Mouse (Mus musculus) lung, embryonic 15.5 days (tissue): ENCODE results near the gene Shb. TPM values are rescaled to one million over a fixed set of nuclear protein-coding genes. Genes with fewer than 3 reads are reported as not detected.

Experiments
- ATAC-seq: fragments of 200-750 bp; cut with Nextera tagmentation; 2 replicates; pipeline ENCODE4 v1.8.0; 2017; ENCODE audit warnings: moderate number of reproducible peaks, borderline replicate concordance; ENCODE audit not compliant: low FRiP score, low TSS enrichment; ENCODE audit errors: extremely low read depth
- H3K27ac ChIP-seq: fragments of 300-500 bp; sonication (generic); 2 replicates; pipeline ENCODE4 v1.5.1; 2015; ENCODE audit warnings: moderate library complexity, mild to moderate bottlenecking, inconsistent platforms
- H3K27me3 ChIP-seq: fragments of 300-500 bp; sonication (generic); 2 replicates; pipeline ENCODE4 v1.6.1; 2015; ENCODE audit warnings: inconsistent platforms
- H3K36me3 ChIP-seq: fragments of 300-500 bp; sonication (generic); 2 replicates; pipeline ENCODE4 v1.6.1; 2015; ENCODE audit warnings: inconsistent platforms
- H3K4me1 ChIP-seq: fragments of 300-500 bp; sonication (generic); 2 replicates; pipeline ENCODE4 v1.6.1; 2015; ENCODE audit warnings: inconsistent platforms
- H3K4me2 ChIP-seq: fragments of 300-500 bp; sonication (generic); 2 replicates; pipeline ENCODE4 v1.6.1; 2015; ENCODE audit warnings: inconsistent platforms, mild to moderate bottlenecking, moderate library complexity
- H3K4me3 ChIP-seq: fragments of 300-500 bp; sonication (generic); 2 replicates; pipeline ENCODE4 v1.5.1; 2015; ENCODE audit warnings: mild to moderate bottlenecking, inconsistent platforms
- H3K9ac ChIP-seq: fragments of 300-500 bp; sonication (generic); 2 replicates; pipeline ENCODE4 v1.6.1; 2015; ENCODE audit warnings: inconsistent platforms
- H3K9me3 ChIP-seq: fragments of 300-500 bp; sonication (generic); 2 replicates; pipeline ENCODE4 v1.6.1; 2016; ENCODE audit warnings: inconsistent platforms
- WGBS: fragments of 180-500 bp; shearing (Covaris S2); methylation state at CpG from one replicate; pipeline ENCODE4 v1.1.7; 2015; 5-methylcytosine and 5-hydroxymethylcytosine counted together
- polyA plus RNA-seq: library from polyadenylated mRNA; unstranded; fragments of >200 nt; fragmentation: Nextera tagmentation; extraction: Ambion mirVana; gene quantifications from 2 replicates; pipeline ENCODE4 v1.2.1, GENCODE M21; 2015

Gene Shb
- polyA plus RNA-seq, 1 experiment from 2014 or later: 13.5 TPM

DNA sequence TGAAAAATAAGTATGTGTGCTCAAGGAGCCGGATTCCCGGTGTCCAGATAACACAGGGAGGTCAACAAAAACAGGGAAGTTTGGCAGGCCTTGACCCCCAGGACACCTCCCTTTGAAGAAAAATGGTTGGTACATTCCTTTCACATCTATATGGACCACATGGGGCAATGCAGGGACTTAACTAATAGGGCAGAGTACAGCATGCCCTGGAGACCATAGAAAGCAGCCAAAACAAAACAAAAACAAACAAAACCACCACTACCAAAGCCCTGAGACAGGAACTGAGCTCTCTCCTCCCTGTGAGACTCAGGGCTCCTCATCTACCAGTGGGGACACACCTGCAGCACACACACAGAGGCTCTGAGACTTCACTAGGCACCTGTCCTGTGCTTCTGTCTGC lies 18.9 kb downstream of the Shb start:
- no peaks in the 10 kb centered on the region for H3K9me3 ChIP-seq
- H3K36me3 ChIP-seq: no peaks in the 10 kb centered on the region
- WGBS: 49% methylated on average over 2 of the region's 2 CpGs
- H3K4me1 ChIP-seq: peaks cover 69% of the 10 kb centered on the region
- no peak overlapping the region for H3K4me3 ChIP-seq
- H3K27me3 ChIP-seq: no peaks in the 10 kb centered on the region
- H3K27ac ChIP-seq: peak overlapping the region; percentile 77
- ATAC-seq: no peak
- no peak overlapping the region for H3K9ac ChIP-seq
- H3K4me2 ChIP-seq: 0 out of 2 replicates have a peak overlapping the region, but pooled peaks have one; percentile 37

DNA sequence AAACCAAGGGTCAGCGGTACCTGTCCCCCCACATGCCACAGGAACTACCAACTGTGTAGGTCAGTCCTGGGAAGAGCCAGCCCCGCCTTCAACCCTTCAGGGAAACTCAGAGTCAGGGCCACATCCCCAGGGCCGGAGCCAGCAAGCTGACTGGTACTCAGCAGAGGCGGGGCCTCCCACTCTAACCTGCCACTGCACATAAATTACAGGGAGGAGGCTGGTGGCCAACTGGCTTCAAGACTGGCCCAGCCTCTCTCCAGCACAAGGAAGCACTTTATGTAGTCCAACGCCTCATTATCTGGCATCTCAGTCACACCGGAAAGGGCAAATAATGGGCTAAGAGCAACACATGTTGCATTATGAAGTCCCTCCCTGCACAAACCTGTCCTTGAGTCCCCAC lies 22.1 kb downstream of the Shb start:
- Histone ChIP-seq H3K9ac (no peak overlapping the region), H3K27me3 (no peaks in the 10 kb centered on the region), H3K36me3 (no peaks in the 10 kb centered on the region), H3K4me3 (no peak overlapping the region), H3K27ac (peak overlapping the region; percentile 50; the same call in 1 of the 2 replicates), H3K9me3 (no peaks in the 10 kb centered on the region), H3K4me1 (peaks cover 78% of the 10 kb centered on the region), H3K4me2 (no peak overlapping the region)
- no peak for ATAC-seq
- WGBS: 32% methylated on average over 6 of the region's 6 CpGs

DNA sequence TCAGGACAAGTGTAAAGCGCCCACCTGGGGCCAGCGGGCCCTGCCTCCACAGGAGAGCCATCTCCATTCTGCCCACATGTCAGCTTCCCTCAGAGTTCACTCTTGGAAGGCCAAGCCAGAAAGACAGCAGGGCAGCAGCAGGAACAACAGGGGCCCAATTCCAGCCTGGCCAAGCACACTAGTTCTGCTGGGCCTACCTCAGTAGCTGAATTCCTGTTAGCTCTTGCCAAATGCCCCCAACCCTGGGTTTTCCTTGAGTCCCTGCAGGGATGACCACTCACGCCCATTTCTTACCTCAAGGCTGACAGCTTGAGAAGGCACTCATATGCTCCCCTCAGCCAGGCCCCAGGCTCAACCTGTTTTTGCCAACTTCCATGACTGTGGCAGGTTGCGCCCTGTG lies 22.9 kb downstream of the Shb start:
- Histone ChIP-seq H3K36me3 (no peaks in the 10 kb centered on the region), H3K4me1 (peaks cover 73% of the 10 kb centered on the region), H3K9ac (no peak overlapping the region), H3K4me2 (no peak overlapping the region), H3K9me3 (no peaks in the 10 kb centered on the region), H3K27me3 (no peaks in the 10 kb centered on the region), H3K4me3 (no peak overlapping the region), H3K27ac (no peak overlapping the region)
- WGBS: 93% methylated on average over 4 of the region's 4 CpGs
- ATAC-seq: no peak

DNA sequence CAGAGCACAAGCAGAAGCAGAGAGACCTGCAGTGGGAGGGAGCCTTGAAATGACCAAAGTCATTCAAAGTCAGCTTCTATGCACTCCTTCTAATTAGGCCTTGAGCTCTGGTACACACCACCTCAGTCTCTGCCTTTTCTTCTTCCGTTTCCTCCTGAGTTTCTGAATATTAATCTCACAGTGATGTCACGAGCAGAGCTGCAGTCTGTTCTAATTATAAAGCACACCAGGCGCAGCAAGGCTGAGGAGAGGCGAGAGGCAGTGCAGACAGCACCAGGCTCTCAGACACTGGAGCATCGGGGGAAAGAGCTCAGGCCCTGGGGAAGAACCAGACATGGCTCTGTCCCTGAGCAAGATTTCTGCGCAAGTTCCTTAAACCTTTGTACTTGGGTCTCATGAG lies 23.8 kb downstream of the Shb start:
- no peak for ATAC-seq
- WGBS: 63% methylated on average over 6 of the region's 6 CpGs
- no peak overlapping the region for H3K9ac ChIP-seq
- no peaks in the 10 kb centered on the region for H3K9me3 ChIP-seq
- H3K4me1 ChIP-seq: peaks cover 73% of the 10 kb centered on the region
- no peak overlapping the region for H3K4me3 ChIP-seq
- no peaks in the 10 kb centered on the region for H3K36me3 ChIP-seq
- H3K27ac ChIP-seq: no peak overlapping the region
- no peaks in the 10 kb centered on the region for H3K27me3 ChIP-seq
- H3K4me2 ChIP-seq: no peak overlapping the region

DNA sequence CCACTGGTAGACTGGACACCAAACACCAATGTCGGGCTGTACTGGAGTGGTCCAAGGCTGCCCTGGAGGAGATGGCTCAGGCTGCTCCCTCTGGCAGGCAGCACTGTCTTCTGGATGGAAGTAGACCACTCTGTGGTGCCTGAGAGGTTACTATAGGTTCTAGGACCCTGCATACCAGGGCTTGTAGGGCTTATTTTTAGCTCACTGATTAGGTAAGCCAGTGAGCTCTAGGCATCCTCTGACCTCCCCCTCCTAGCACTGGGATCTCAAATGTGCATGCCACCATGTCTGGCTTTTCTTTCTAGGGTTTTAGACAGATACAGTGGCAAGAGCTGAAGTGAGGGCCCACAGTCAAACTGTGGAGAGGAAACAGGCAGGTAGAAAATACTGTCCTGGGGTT lies 24.8 kb downstream of the Shb start:
- H3K4me2 ChIP-seq: no peak overlapping the region
- no peak overlapping the region for H3K9ac ChIP-seq
- H3K4me1 ChIP-seq: peaks cover 69% of the 10 kb centered on the region
- H3K4me3 ChIP-seq: no peak overlapping the region
- no peaks in the 10 kb centered on the region for H3K9me3 ChIP-seq
- H3K36me3 ChIP-seq: no peaks in the 10 kb centered on the region
- H3K27me3 ChIP-seq: no peaks in the 10 kb centered on the region
- ATAC-seq: no peak
- 37% methylated on average over 1 of the region's 1 CpGs for WGBS
- H3K27ac ChIP-seq: peak overlapping the region; percentile 75

DNA sequence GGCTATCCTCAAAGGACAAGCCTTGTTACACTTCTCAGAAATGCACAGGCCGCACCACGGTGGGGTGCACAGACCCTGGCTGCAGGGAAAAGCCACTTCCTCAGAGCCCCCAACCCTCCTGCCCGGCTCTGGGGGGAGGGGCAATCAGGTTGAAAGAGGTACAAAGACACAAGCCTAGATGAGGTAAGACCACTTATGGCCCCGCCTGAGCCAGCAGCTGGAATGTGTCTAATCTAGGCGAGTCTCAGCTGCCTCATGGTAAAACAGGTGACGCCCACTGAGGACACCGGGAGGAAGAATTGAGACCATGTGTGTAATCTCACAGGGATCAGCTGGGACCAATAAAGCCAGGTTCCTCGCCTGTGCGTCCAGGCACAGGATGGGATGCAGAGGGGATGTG lies 25.2 kb downstream of the Shb start:
- H3K36me3 ChIP-seq: no peaks in the 10 kb centered on the region
- H3K27ac ChIP-seq: peak overlapping the region; percentile 75
- ATAC-seq: peak; percentile 12; the same call in 1 of the 2 replicates
- H3K9ac ChIP-seq: no peak overlapping the region
- peaks cover 71% of the 10 kb centered on the region for H3K4me1 ChIP-seq
- no peak overlapping the region for H3K4me2 ChIP-seq
- no peak overlapping the region for H3K4me3 ChIP-seq
- no peaks in the 10 kb centered on the region for H3K27me3 ChIP-seq
- no peaks in the 10 kb centered on the region for H3K9me3 ChIP-seq
- WGBS: 37% methylated on average over 9 of the region's 9 CpGs

DNA sequence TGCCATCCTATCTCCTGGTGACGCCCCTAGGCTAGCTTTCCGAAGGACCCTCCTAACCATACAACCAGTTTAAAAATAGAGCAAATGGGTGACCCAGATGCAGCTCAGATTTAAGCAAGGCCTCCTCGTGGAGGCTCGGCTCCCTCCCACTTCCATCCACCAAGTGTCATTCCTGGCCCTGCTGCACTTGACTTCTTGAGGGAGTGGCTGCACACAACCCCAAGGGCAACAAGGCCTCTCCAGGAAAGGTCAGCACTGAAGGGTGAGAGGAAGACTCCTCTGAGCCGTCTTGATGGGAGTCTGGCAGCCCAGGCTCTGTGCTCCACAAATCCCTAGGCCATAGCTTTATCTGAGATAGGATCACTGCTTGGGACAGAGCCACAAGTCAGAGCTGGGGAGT lies 25.7 kb downstream of the Shb start:
- ATAC-seq: peak; percentile 13; the same call in 1 of the 2 replicates
- H3K9ac ChIP-seq: no peak overlapping the region
- no peaks in the 10 kb centered on the region for H3K36me3 ChIP-seq
- H3K4me2 ChIP-seq: no peak overlapping the region
- WGBS: 47% methylated on average over 5 of the region's 5 CpGs
- H3K4me1 ChIP-seq: peaks cover 75% of the 10 kb centered on the region
- H3K4me3 ChIP-seq: no peak overlapping the region
- H3K27ac ChIP-seq: peak overlapping the region; percentile 75
- no peaks in the 10 kb centered on the region for H3K27me3 ChIP-seq
- no peaks in the 10 kb centered on the region for H3K9me3 ChIP-seq

DNA sequence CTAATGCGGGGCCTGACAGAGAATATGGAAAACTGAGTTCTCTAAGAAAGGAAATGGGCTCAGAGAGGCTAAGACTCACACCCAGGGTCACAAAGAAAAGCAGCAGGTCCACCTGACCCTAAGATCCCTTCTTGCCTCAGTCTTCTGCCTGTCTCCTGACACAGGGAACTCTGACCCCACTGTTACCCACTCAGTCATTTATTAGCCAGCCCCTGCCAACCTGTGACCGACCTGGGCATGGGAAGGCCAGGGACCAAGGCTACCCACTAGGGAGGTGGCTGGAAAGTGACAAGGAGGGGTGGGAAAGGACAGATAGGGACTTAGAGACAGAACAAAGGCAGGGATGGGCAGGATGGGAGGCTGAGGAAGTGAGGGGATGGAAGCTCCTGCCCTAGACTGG lies 26.6 kb downstream of the Shb start:
- Histone ChIP-seq H3K27me3 (no peaks in the 10 kb centered on the region), H3K9me3 (no peaks in the 10 kb centered on the region), H3K27ac (0 out of 2 replicates have a peak overlapping the region, but pooled peaks have one; percentile 75), H3K4me2 (no peak overlapping the region), H3K4me1 (peaks cover 76% of the 10 kb centered on the region), H3K36me3 (no peaks in the 10 kb centered on the region), H3K9ac (no peak overlapping the region), H3K4me3 (no peak overlapping the region)
- ATAC-seq: no peak
- 79% methylated on average over 2 of the region's 2 CpGs for WGBS

DNA sequence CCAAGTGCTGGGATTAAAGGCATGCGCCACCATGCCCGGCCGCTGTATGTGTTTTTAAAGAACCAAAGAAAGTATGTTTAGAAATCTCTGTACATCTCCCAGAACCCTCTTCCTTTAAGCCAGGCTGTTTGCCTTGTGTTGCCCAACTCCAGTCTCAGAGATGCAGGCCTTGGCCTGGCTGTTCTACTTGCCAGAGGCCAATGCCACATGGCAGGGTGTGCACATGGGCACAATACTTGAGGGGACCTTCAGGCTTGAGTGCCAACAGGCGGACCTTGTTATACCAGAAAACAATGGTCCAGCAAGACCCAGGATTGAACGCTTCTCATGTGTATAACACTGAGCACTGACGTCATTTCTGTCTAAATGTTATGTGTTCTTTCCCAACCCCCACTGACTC lies 27.1 kb downstream of the Shb start:
- Histone ChIP-seq H3K36me3 (no peaks in the 10 kb centered on the region), H3K4me1 (peaks cover 78% of the 10 kb centered on the region), H3K4me3 (no peak overlapping the region), H3K27ac (no peak overlapping the region), H3K9me3 (no peaks in the 10 kb centered on the region), H3K27me3 (no peaks in the 10 kb centered on the region), H3K4me2 (no peak overlapping the region), H3K9ac (no peak overlapping the region)
- ATAC-seq: no peak
- WGBS: 91% methylated on average over 6 of the region's 6 CpGs

DNA sequence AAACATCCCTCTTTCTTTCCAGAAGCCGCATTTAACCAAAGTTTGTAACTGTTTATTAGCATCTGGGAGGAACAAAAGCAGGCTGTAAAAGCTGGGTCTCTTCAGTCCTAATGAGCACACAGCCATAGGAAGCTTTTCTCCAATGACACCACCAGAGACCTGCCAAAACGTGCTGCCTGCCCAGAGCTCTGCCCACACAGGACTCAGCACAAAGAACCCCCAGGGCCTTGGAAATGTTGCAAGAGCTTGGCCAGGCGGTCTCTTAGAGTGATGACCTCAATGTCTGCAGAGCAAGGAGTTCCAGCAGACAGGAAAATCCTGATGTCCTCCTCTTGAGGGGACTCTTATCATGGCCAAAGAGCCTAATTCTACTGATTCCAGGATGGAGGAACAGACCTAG lies 28.5 kb downstream of the Shb start:
- no peak overlapping the region for H3K4me3 ChIP-seq
- no peaks in the 10 kb centered on the region for H3K9me3 ChIP-seq
- H3K27me3 ChIP-seq: no peaks in the 10 kb centered on the region
- no peak overlapping the region for H3K4me2 ChIP-seq
- ATAC-seq: no peak
- no peak overlapping the region for H3K9ac ChIP-seq
- H3K36me3 ChIP-seq: no peaks in the 10 kb centered on the region
- H3K27ac ChIP-seq: no peak overlapping the region
- H3K4me1 ChIP-seq: peaks cover 80% of the 10 kb centered on the region
- 57% methylated on average over 3 of the region's 3 CpGs for WGBS

DNA sequence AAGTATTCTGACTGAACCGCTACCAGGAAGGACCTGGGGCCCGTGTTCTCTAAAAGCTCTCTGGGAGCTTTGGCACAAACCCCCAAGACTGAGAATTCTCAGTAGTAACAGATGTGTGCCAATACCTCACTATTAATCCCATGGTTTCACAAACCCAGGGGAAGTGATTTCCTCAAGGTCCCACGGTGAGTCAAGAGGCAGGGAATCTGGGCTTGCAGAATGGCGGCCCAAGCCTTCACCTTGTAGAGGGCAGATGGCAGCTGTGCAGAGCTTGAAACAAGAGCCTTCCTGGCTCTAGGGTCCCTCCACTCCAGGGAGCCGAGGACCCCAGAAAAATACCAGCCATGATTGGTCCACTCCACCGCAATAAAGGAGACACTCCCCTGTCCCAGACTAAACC lies 28.9 kb downstream of the Shb start:
- Histone ChIP-seq H3K9ac (no peak overlapping the region), H3K4me2 (no peak overlapping the region), H3K36me3 (no peaks in the 10 kb centered on the region), H3K27ac (no peak overlapping the region), H3K4me1 (peaks cover 82% of the 10 kb centered on the region), H3K27me3 (no peaks in the 10 kb centered on the region), H3K4me3 (no peak overlapping the region), H3K9me3 (no peaks in the 10 kb centered on the region)
- 79% methylated on average over 6 of the region's 6 CpGs for WGBS
- no peak for ATAC-seq

DNA sequence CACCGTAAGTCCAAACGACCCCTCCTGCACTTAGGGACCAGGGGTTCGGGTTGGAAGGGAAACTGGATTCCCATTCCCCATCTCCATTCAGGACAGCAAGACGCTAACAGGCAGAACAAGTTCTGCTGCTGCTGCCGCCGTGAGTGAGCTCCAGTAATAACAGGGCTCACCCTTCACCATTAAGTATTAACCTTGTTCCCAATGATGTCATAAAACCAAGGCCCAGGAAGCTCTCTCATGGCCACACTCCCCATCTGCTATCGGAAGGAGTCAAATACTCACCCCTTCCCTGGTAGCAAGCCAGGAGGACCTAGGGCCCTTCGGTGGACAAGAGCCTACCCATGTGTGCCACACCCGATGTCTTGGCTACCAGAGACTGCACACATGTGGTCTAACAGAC lies 30.3 kb downstream of the Shb start:
- Histone ChIP-seq H3K9me3 (no peaks in the 10 kb centered on the region), H3K9ac (no peak overlapping the region), H3K27ac (no peak overlapping the region), H3K4me3 (no peak overlapping the region), H3K4me1 (peaks cover 79% of the 10 kb centered on the region), H3K36me3 (no peaks in the 10 kb centered on the region), H3K4me2 (no peak overlapping the region), H3K27me3 (no peaks in the 10 kb centered on the region)
- WGBS: 64% methylated on average over 9 of the region's 9 CpGs
- no peak for ATAC-seq

DNA sequence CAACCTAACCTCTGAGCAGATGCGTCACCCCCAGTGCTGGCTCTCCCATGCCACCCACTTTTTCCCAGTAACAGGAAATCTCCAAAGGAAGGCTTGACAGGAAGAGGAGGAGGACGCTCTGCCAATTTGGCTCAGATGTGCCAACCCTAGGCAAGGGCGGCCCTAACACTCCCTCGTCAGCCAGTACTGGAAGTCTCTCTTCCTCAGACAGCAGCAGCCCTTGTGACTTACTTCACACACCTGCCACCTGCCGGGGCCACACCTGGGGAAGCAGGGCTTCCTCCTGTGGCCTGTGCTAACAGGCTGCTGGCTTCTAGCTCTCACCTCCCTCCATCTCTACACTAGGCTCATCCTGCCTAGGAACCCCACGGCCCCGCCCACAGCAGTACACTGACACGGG lies 31.9 kb downstream of the Shb start:
- no peak overlapping the region for H3K4me2 ChIP-seq
- 55% methylated on average over 8 of the region's 8 CpGs for WGBS
- no peaks in the 10 kb centered on the region for H3K9me3 ChIP-seq
- H3K4me1 ChIP-seq: peaks cover 78% of the 10 kb centered on the region
- no peak overlapping the region for H3K4me3 ChIP-seq
- H3K36me3 ChIP-seq: no peaks in the 10 kb centered on the region
- no peak for ATAC-seq
- no peaks in the 10 kb centered on the region for H3K27me3 ChIP-seq
- H3K9ac ChIP-seq: no peak overlapping the region
- H3K27ac ChIP-seq: 0 out of 2 replicates have a peak overlapping the region, but pooled peaks have one; percentile 7
